Mouse (Mus musculus) mesoderm, embryonic 11.5 days (tissue): ENCODE data around the gene Nek6.

Experiments
- DNase-seq: peaks from one replicate; pipeline ENCODE4 v3.0.0-alpha.2; 2012; ENCODE audit warnings: low read depth, low spot score

The Nek6 gene

GRCm38 (mm10) chr2:38511487-38512307 is at the start of gene Nek6:
TSS of gene Nek6 (plus strand) at chr2:38511643.
- peak; percentile 66 for DNase-seq

GRCm38 (mm10) chr2:38462323-38462722 is 49.1 kb upstream of the Nek6 start:
- DNase-seq = no peak

- DNase-seq = no peak
These were observed 42.6 kb upstream of the Nek6 start for GRCm38 (mm10) chr2:38468845-38469244.

GRCm38 (mm10) chr2:38471745-38472144 is 39.7 kb upstream of the Nek6 start:
- DNase-seq = no peak

GRCm38 (mm10) chr2:38472829-38473228 is 38.6 kb upstream of the Nek6 start:
- no peak for DNase-seq

GRCm38 (mm10) chr2:38476871-38477496 is 34.5 kb upstream of the Nek6 start:
- DNase-seq = no peak

- no peak for DNase-seq
These were observed 34.0 kb upstream of the Nek6 start for GRCm38 (mm10) chr2:38477497-38477873.

- no peak for DNase-seq
These were observed 32.8 kb upstream of the Nek6 start for GRCm38 (mm10) chr2:38478683-38479082.

- no peak for DNase-seq
These were observed 31.9 kb upstream of the Nek6 start for GRCm38 (mm10) chr2:38479541-38479940.

- DNase-seq = no peak
These were observed 30.2 kb upstream of the Nek6 start for GRCm38 (mm10) chr2:38481166-38481778.

GRCm38 (mm10) chr2:38482122-38482521 is 29.3 kb upstream of the Nek6 start:
- DNase-seq = no peak

GRCm38 (mm10) chr2:38483058-38483704 is 28.3 kb upstream of the Nek6 start:
- DNase-seq = no peak

- no peak for DNase-seq
These were observed 26.9 kb upstream of the Nek6 start for GRCm38 (mm10) chr2:38484556-38484955.

GRCm38 (mm10) chr2:38485409-38485808 is 26.0 kb upstream of the Nek6 start:
- DNase-seq = no peak

GRCm38 (mm10) chr2:38485957-38486931 is 25.2 kb upstream of the Nek6 start:
- no peak for DNase-seq

- no peak for DNase-seq
These were observed 13.8 kb upstream of the Nek6 start for GRCm38 (mm10) chr2:38497594-38497993.

GRCm38 (mm10) chr2:38501606-38502005 is 9.8 kb upstream of the Nek6 start:
- DNase-seq = no peak

- no peak for DNase-seq
These were observed 9.3 kb upstream of the Nek6 start for GRCm38 (mm10) chr2:38502123-38502522.

GRCm38 (mm10) chr2:38502747-38503146 is 8.7 kb upstream of the Nek6 start:
- no peak for DNase-seq

- DNase-seq = no peak
These were observed 7.1 kb upstream of the Nek6 start for GRCm38 (mm10) chr2:38504311-38504710.

GRCm38 (mm10) chr2:38507181-38507580 is 4.3 kb upstream of the Nek6 start:
- DNase-seq = no peak
